Mouse (Mus musculus) small intestine, adult 2 months (tissue): ENCODE results near the gene Dnm2. TPM values are rescaled to one million over a fixed set of nuclear protein-coding genes. Genes with fewer than 3 reads are reported as not detected.
"Not testable (repeated sequence)": the region's sequence is repeated elsewhere in the genome, so short reads cannot be mapped to it uniquely, and the experiment has no call there.

Experiments used
- H3K27ac ChIP-seq: fragments of 200-500 bp; 2 replicates; pipeline ENCODE4 v1.5.1; 2012; ENCODE audit warnings: low read depth, low read length, control low read depth, inconsistent platforms; ENCODE audit not compliant: insufficient read depth
- H3K27me3 ChIP-seq: fragments of 200-500 bp; 2 replicates; pipeline ENCODE4 v1.6.1; 2012; ENCODE audit warnings: mild to moderate bottlenecking, moderate library complexity, low read length, inconsistent platforms; ENCODE audit not compliant: control insufficient read depth, insufficient read depth
- H3K36me3 ChIP-seq: fragments of 200-500 bp; 2 replicates; pipeline ENCODE4 v1.6.1; 2012; ENCODE audit warnings: mild to moderate bottlenecking, low read length, control low read depth, inconsistent platforms; ENCODE audit not compliant: control insufficient read depth, insufficient read depth
- H3K4me1 ChIP-seq: fragments of 200-500 bp; 2 replicates; pipeline ENCODE4 v1.6.1; 2012; ENCODE audit warnings: low read length, inconsistent platforms, mixed read lengths; ENCODE audit not compliant: control insufficient read depth, insufficient read depth, insufficient read length
- H3K4me3 ChIP-seq: fragments of 200-500 bp; 2 replicates; pipeline ENCODE4 v1.5.1; 2012; ENCODE audit warnings: low read depth, mild to moderate bottlenecking, control low read depth, inconsistent platforms, low read length, moderate library complexity
- CTCF ChIP-seq: fragments of 200-500 bp; IDR thresholded peaks from 2 replicates; pipeline ENCODE4 v1.5.1; 2012; ENCODE audit warnings: low read depth, mild to moderate bottlenecking, control low read depth, inconsistent platforms, low read length, moderate library complexity, mixed read lengths; ENCODE audit not compliant: insufficient replicate concordance, insufficient read length; ENCODE audit errors: extremely low read depth
- POLR2A ChIP-seq: fragments of 200-500 bp; IDR thresholded peaks from 2 replicates; pipeline ENCODE4 v1.6.1; 2012; ENCODE audit warnings: low read depth, mild to moderate bottlenecking, control low read depth, inconsistent platforms, low read length, moderate library complexity
- WGBS: fragments of 180-500 bp; shearing (Covaris S2); methylation state at CpG from one replicate; pipeline ENCODE4 v1.1.7; 2018; 5-methylcytosine and 5-hydroxymethylcytosine counted together
- polyA plus RNA-seq: library from polyadenylated mRNA; depleted of rRNA; stranded (reverse); fragments of >200 nt; gene quantifications from 2 replicates; pipeline ENCODE4 v1.2.3, GENCODE M21; 2012

Dnm2 gene
- polyA plus RNA-seq, 1 experiment, result 517 TPM

GRCm38 (mm10) chr9:21463766-21464564 is 39.3 kb downstream of the Dnm2 start:
- Histone ChIP-seq H3K27me3 (no peaks in the 10 kb centered on the region), H3K4me1 (peaks cover 11% of the 10 kb centered on the region), H3K4me3 (no peak overlapping the region), H3K36me3 (peaks cover 42% of the 10 kb centered on the region), H3K27ac (no peak overlapping the region)
- 83% methylated on average over 3 of the region's 3 CpGs for WGBS
- TF ChIP-seq POLR2A, result no peak
- TF ChIP-seq CTCF, result no peak

GRCm38 (mm10) chr9:21464565-21464928 is 39.8 kb downstream of the Dnm2 start:
- Histone ChIP-seq H3K36me3 (peaks cover 44% of the 10 kb centered on the region), H3K4me1 (peaks cover 11% of the 10 kb centered on the region)
- not testable (repeated sequence) for H3K4me3 ChIP-seq, H3K27ac ChIP-seq, H3K27me3 ChIP-seq
- 92% methylated on average over 7 of the region's 7 CpGs for WGBS

GRCm38 (mm10) chr9:21469032-21470024 is 44.6 kb downstream of the Dnm2 start:
- Histone ChIP-seq H3K27ac (no peak overlapping the region), H3K4me1 (no peaks in the 10 kb centered on the region), H3K27me3 (no peaks in the 10 kb centered on the region), H3K36me3 (peaks cover 73% of the 10 kb centered on the region), H3K4me3 (no peak overlapping the region)
- 86% methylated on average over 20 of the region's 20 CpGs for WGBS
- no peak for TF ChIP-seq POLR2A
- peak; percentile 46; the same call in 1 of the 2 replicates for TF ChIP-seq CTCF

GRCm38 (mm10) chr9:21472913-21473312 is 48.2 kb downstream of the Dnm2 start:
- TF ChIP-seq POLR2A (no peak), CTCF (no peak)
- no peaks in the 10 kb centered on the region for H3K4me1 ChIP-seq
- 93% methylated on average over 4 of the region's 4 CpGs for WGBS
- no peaks in the 10 kb centered on the region for H3K27me3 ChIP-seq
- no peak overlapping the region for H3K4me3 ChIP-seq
- H3K36me3 ChIP-seq, result peaks cover 84% of the 10 kb centered on the region
- no peak overlapping the region for H3K27ac ChIP-seq

- no peaks in the 10 kb centered on the region for H3K27me3 ChIP-seq
- no peaks in the 10 kb centered on the region for H3K4me1 ChIP-seq
- TF ChIP-seq POLR2A (no peak), CTCF (no peak)
- WGBS, result 98% methylated on average over 6 of the region's 6 CpGs
- no peak overlapping the region for H3K27ac ChIP-seq
- no peak overlapping the region for H3K4me3 ChIP-seq
- peaks cover 90% of the 10 kb centered on the region for H3K36me3 ChIP-seq
Observed at GRCm38 (mm10) chr9:21477707-21478106, 53.0 kb downstream of the Dnm2 start.

- WGBS, result 69% methylated on average over 4 of the region's 4 CpGs
- TF ChIP-seq CTCF, result no peak
- H3K27ac ChIP-seq, result no peak overlapping the region
- no peak overlapping the region for H3K4me3 ChIP-seq
- H3K27me3 ChIP-seq, result no peaks in the 10 kb centered on the region
- no peaks in the 10 kb centered on the region for H3K4me1 ChIP-seq
- H3K36me3 ChIP-seq, result peaks cover 69% of the 10 kb centered on the region
Observed at GRCm38 (mm10) chr9:21484065-21484464, 59.4 kb downstream of the Dnm2 start.

GRCm38 (mm10) chr9:21488246-21488645 is 63.5 kb downstream of the Dnm2 start:
- WGBS, result 100% methylated on average over 1 of the region's 2 CpGs
- not testable (repeated sequence) for H3K27ac ChIP-seq, H3K4me1 ChIP-seq, H3K27me3 ChIP-seq, H3K4me3 ChIP-seq
- peaks cover 57% of the 10 kb centered on the region for H3K36me3 ChIP-seq
